Mouse (Mus musculus) c-Kit-negative CD71-positive TER-119-positive erythroid progenitor cells, embryonic 14.5 days (primary cell): ENCODE measurements around the gene Pde4dip.
A peak's percentile ranks its signal among the peaks of the same experiment; 100 is the strongest.

Experiments
- DNase-seq: peaks from one replicate; pipeline ENCODE4 v3.0.0-alpha.2; 2013; ENCODE audit warnings: low read depth, low spot score

Pde4dip gene

DNA sequence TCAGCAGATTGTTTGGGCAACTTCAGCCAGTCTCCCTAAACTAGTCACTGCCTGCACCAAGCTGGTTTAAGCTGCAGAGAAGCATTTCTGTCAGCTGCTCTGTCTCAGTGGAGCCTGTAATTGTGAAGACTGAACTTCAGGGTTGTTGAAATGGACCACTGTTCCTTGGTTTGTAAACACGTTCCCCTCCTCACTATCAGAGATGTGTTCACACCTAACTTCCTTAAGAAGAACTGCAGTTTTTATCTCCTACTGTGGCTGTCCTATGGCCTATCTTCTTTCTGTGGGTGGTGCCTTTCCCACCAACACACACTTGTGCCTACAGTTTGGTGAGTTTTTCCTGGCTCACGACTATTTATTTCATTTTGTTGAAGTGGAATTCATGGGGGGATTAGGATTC lies 199.2 kb downstream of the Pde4dip start:
- no peak for DNase-seq

DNA sequence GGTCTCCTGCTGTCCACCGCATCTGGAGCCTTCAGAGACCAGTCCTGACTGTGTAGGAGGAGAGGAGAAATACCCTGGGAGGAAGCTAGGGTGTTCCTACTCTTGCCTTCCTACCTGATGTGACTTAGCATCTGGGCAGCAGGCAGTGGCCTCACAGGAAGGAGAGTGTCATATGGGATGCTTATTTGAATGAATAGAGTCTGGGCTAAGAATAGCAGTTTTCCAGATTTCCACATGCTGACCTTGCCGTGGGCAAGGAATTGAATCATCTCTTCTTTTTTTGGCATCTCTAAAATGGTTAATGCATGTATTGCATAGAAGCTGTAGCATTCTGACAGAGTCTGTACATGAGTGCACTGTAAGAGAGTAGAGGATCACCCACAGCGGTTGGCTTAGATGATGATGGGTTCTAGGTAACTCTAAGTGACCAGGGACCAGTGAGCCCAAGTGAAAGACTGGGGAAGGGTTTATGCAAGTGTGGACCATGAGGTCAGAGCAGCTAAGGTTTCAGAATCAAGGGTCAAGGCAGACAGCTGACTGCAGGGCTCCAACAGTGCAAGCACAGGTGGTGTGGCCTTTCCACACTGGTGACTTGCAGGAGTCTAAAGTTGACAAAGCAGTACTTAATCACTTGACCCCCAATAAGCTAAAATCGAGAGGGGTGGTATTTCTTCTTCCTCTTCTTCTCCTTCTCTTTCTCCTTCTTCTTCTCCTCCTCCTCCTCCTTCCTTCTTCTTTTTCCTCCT lies 202.0 kb downstream of the Pde4dip start:
- no peak for DNase-seq

DNA sequence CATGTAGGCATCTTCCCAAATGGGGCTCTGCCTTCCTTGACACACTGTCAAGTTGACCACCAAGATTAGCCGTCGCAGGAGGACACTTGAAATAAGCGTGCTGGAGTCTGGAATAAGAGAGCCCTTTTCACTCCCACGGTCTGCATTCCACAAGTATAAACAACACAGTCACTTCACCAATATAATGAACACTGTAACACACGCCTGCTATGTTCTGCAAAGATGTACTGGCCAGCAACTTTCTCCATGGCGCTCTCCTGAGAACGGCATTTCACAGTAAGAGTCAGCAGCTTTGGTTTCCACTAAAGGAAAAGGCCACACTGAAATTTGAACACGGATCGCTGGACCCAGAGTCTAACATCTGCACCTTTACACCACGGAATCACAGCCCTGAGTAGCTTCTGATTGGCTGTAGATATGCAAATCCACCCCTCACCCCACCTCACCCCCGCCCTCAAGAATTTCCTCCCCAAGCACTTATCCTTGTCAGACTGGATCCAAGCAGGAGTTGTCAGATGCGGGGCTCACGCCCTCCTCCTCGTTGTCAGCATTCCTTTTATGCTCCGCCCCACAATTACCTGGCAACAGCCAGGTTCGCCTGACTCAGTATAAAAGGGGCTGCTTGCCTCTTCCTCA lies 204.8 kb downstream of the Pde4dip start:
- DNase-seq = no peak

DNA sequence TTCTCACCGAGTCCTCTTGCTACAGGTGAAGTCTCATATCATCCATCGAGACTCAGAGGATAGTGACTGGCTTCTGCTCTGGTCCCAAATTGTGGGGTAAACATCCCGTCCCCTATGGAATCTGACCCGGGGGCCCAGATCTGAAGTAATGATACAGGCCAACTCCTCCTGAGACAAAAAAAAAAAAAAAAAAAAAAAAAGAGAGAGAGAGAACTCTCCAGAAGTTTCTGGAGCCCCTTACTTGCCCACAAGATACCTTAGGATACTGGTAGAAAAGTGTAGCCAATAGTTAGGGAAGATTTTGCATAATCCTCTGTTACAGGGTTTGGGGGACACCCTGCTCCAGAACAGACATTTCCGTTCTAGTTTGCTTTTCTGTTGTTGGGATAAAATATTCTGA lies 205.9 kb downstream of the Pde4dip start:
- no peak for DNase-seq

DNA sequence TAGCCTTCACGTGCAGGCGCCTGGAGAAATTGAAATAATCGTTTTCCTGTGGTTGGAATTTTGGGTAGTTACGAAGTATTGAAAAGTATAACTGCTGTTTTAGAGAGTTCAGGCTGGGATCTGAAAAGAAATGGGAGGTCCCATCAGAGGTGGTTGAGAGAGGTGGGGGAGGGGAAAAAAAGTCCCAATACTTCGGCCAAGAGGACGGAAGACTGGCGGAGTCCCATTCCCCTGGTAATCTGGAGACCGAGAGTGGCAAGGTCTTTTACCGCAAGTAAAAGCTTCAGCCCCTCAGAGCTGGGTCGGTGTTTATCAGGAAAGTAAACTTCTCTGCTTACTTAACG lies 206.4 kb downstream of the Pde4dip start:
- no peak for DNase-seq

DNA sequence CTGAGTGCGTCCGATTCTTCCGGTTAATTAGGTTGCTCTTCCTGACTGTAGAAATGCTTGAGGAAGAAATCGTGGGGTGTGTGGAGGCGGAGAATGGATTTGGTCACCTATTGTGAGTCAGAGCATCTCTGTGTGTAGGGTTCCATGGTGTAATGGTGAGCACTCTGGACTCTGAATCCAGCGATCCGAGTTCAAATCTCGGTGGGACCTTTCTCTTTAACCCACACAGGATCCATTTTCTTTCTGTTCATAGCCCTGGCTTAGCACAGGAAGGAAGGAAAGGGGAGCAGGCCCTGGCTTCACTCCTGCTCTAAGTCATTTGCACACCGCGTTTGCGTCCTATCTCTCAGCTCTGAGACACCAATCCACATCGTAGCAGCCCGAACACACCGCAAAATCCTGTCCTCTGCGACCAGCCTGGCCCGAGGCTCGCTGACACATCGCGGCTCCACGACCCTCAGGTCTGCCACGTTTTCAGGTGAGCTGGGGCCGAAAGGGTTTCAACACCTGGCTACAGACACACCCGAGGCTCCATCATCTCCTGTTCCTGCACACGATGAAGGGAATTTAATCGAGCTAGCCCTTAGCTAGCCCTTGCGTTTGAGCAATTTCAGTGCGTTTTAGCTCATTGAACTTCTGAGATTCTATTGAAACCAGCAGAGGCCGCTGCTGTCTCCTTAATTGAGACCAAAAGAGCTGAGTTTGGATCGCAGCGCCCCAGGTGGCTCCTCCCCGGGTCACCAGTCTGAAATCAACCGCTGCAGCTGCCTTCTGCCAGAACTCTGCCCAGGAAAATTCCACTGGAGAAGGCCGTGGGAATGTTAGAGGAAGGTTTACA lies 207.0 kb downstream of the Pde4dip start:
- no peak for DNase-seq

DNA sequence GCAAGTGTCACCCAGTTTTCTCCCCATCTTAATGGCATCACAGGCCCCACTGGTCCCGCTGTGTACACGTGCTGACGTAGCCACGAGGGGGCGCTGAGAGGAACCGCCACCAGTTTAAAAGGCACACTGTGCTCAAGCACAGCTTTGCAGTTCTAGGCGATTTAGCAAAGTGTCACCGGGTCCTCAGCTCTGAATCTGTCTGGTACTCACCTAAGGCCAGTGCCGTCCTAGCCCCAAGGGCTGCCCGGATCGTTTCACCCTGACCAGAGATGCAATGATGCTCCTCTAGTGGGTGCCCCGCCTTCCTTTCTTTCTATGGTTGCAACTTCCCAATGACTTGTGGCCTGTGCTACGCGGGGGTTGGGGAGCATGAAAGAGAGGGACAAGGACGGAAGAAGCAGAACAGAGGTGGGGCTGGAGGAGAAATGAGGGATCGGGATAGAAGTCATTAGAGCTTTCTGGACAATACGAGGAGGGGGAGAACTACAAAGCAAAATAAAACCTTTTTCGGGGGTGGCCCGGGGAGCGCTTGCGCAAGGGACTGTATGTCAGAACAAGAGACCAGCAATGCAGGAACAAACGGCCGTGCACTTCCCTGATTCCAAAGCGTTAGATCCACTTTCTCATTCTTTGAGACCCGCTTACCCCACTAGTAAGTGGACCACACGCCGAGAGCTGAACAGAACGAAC lies 207.7 kb downstream of the Pde4dip start:
- DNase-seq = peak; percentile 32

DNA sequence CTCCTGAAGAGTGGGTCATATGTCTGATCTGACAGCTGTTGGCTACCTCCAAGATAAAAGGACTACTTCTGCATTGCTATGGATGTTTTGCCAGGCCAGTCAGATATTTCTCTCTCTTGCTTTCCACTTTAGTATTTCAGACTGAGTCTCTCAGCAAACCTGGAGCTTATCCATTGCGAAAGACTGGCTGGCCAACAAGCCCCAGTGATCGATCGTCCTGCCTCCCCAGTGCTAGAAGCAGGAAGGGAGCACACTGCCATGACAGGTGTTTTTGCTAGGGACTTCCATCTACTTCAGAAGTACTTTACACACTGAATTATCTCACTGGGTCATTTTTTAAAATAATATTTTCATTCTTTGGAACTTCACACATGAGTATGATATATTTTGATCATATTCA lies 210.1 kb downstream of the Pde4dip start:
- DNase-seq = no peak

DNA sequence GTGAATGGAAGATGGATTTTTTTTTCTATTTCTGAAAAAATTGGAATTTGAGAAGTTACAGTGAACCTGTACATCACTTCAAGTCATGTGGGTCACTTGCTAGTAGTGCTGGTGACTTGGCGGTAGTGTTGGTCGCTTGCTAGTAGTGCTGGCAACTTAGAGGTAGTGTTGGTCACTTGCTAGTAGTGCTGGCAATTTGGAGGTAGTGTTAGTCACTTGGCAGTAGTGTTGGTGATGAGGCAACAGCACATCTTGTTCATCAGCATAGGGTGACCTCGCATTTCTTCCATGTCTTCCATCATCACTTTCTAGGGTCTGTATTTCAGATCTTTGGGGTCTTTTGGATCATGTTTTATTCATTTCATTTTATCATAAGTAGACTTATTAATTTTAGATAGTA lies 212.4 kb downstream of the Pde4dip start:
- no peak for DNase-seq

DNA sequence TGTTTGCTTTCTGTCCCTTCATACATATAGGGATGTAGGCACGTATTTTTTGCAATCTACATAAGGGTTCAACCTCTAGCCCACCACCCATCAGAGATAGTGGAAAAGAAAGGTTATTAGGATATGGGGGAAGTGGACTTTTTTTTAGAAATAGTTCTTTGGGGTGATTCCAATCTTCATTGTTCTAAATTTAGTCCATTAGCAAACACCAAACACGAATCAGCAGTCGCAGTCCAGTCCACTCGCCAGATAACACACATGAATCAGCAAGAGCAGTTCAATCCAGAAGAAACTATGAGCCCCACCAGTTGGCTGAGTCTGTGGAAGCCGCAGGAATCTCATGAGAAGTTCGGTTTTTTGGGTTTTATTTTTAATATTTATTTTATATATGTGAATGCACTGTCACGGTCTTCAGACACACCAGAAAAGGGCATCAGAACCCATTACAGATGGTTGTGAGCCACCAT lies 213.8 kb downstream of the Pde4dip start, which contains the start of gene Gm17651:
Gene Gm17651 (minus strand): TSS at position 51 of the 467 bp plus-strand sequence.
- no peak for DNase-seq

DNA sequence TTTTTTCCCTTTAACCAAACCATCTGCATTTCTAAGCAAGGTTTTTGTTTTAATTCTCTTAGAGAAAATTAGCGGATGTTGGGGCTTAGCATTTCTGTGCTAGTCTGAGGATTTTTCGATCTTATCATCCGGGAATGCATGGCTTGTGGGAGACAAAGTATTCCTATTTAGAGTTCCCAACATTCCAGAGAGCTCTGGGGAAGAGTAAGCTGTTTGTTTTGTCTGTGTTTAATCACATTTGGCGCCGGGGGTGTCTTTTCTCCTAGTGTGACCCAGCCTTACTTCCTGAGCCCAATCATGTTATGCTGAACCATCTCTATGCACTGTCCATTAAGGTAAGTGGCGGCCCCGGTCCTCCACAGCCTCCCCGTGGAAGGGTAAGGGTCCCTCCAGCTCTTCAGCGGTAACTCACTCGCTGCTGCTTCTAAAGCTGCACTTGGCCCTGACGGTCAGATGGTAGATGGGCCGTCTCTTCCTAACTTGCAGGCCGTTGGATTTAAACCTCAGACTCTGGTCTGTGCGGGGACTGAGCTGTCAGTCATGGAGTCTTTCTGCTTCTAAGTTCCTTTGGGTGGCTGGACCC lies 221.3 kb downstream of the Pde4dip start:
- no peak for DNase-seq

DNA sequence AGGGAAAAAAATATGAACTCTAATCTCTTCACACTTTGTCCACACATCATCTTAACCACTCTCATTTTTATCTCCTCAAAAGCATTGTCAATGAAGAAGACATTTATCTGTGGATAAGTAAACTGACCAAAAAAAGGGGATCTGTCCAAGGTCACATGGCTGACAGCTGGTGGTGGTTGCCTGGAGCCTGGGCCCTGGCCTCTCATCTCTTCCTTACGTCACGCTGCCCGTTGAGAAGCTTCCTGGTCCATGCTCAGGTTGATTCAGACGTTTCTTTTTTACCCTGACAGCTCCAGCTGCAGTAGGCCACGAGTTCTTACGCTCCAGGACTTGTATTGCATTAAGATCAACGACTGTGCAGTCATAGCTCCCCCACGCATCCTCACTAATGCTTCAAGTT lies 222.4 kb downstream of the Pde4dip start:
- DNase-seq = no peak

DNA sequence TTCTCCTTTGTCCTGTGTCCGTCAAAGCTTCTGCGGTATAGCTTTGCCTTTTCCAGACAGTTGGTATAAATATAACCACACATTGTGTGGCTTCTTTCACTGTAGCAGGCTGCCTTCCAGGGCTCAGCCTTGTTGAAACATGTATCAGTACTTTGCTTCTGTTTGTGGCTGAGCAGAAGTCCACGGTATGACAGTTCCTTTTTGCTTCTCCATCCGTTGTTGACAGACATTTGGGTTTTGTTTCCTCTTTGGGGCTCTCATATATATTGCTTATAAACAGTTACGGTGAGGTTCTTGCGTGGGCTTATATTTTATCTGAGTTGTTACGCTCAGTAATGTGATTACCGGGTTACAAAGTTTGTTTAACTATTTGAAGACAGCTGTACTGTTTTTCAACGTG lies 223.0 kb downstream of the Pde4dip start:
- DNase-seq = no peak

DNA sequence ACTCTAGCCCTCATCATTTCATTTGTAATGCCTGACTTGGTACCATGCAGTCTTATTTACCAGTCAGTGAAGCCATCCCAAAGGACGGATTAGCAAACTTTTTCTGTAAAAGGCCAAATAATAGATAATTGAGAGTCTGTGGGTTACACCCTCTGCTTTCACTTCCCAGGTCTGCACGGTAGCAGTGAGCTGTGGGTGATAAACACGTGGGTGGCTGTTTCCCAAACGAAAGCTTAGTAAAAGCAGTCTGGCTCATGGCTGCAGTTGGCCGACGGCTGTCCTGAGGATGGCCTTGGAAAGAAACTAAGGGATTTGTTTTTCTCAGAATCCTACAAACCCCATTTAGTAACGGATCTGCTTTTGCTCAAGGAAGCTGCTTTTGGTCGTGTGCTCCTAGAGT lies 227.3 kb downstream of the Pde4dip start:
- no peak for DNase-seq

DNA sequence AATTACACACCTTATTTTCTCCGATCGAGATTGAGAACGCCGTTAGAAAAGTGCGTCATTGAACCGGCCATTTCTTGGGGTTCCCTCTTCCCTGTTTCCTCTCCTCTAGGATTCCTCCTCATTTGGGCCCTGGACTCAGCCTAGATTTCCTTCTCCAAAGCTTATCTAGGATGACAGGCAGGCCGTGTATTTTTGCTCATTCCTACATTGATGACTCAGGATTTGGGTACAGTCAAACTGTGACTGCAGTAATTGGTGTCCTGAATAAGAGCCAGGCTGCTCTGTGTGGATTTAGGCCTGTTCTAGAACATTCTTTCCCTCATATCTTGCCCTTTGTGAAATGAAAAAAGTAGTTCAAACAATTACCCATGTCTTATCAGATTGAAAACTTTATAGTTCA lies 228.8 kb downstream of the Pde4dip start:
- DNase-seq = no peak

DNA sequence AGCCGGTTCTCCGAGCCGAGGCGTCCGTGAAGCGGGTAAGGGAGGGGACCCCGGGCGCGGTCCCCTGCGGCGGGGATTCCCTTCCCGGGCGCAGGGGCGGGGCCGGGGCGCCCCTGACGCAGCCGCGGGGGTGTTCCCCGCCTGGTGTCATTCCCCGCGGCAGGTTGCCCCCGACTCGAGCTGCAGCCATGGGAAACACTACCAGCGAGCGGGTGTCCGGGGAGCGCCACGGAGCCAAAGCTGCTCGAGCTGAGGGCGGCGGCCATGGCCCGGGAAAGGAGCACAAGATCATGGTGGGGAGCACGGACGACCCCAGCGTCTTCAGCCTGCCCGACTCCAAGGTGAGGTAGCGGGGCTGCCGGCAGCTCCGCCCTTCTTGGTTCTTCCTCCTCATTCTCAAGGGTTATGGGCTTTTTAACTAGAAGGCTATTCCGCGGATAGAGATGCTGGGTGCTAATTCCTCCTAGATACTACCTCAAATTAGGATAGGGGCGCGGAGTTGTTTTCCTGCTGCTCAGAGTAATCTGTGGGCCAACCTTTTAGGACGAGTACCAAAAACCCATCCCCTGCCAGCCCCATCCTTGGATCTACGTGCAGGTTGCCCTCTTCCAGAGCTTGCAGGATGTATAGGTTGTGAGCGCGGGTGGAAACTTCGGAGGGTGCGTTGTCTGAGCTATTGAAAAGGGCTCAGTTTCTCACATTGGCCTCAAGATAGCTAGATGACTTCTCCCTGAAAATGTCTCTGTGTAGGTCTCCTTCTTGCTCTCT lies 229.9 kb downstream of the Pde4dip start:
- peak; percentile 25 for DNase-seq

DNA sequence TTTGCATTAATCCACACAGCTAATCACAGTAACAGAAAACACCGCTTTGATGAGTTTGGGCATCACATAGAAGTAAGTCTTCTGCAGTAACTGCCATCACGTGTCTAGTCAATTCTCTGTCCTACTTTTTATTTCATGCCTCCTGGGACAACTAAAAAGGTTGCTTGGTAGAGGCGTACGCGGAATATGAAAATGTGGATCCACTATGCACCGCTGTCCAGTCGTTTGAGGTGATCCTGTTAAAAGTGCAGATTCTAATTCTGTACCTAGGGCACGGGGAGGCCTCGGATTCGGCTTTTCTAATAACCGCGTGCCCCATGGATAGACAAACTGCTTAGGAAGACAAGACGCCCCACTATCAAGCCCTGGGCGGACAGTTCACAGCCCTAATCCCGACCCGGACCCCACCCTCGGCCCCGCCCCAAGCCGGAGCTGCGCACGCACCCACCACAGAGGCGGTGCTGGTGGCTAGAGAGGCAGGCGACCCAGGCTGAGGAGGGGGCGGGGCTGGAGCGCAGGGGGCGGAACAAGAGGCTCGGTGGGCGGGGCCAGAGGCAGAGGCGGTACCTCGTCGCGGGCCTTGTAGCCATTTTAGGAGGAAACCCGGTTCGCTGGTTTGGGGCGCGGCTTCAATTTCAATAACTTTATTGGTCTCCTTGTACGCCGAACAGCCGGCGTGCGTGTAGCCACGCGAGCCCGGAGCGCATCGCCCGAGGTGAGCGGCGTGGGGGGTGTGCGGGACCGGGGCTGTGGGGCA lies 230.7 kb downstream of the Pde4dip start, which contains the start of gene Prkab2:
Gene Prkab2 (plus strand): TSS at position 539 of the 757 bp plus-strand sequence.
- DNase-seq = peak; percentile 91

DNA sequence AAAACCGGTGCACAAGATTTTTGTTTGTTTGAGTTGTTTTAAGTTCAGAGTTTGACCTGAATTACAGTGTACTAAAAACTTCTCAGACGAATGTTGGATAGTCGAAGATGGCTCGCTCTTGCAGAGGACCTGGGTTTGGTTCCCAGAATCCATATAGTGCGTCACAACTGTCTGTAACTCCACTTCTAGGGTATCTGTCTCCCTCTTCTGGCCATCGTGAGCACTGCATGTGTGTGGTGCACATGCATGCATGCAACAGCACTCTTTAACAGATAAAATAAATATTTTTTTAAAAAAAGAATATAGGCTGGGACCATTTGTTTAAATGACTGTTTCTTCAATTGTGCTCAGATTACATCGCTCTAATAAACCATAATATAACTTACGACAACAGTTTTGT lies 233.6 kb downstream of the Pde4dip start:
- DNase-seq = peak; percentile 16

DNA sequence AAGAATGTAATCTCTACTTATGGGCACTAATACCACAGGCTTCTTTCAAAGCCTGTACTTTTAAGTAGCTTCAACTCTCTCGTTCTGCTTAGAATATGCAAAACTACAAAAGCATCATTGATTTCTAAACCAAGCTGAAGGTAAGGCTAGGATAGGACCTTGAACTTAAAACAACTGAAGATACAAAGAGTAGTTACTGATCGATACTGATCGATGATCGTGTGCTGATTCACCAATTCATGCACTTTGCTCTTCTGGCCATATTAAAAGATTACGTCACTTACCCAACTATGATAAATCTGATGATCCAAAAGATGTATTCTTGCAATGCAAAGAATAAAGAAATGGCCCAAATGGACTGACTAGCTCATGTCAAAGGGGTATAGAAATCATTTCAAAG lies 234.7 kb downstream of the Pde4dip start:
- no peak for DNase-seq

DNA sequence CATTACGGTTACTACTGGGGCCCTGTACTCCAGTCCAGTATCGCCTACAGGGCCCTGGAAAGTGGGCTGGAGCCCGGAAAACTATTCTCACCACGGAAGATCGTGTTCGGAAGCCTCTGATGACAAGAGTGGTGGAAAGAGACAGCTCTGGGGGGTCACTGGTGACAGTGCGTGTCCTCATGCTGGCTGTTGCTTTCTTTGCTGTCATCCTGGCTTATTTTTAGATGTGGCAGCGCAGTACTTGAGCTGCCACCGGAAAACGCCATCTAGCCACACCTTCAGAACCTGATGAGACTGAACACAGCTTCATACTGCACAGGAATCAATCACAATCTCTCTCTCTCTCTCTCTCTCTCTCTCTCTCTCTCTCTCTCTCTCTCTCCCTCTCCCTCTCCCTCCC lies 236.9 kb downstream of the Pde4dip start:
- DNase-seq = no peak
